Mouse (Mus musculus): ENCODE measurements at regions not wholly inside any gene's neighbourhood (a gene's known extent, or its start where the extent isn't known, plus 50 kb on each side); places are given as distances from the start of the nearest gene placed in this dataset.

DNA sequence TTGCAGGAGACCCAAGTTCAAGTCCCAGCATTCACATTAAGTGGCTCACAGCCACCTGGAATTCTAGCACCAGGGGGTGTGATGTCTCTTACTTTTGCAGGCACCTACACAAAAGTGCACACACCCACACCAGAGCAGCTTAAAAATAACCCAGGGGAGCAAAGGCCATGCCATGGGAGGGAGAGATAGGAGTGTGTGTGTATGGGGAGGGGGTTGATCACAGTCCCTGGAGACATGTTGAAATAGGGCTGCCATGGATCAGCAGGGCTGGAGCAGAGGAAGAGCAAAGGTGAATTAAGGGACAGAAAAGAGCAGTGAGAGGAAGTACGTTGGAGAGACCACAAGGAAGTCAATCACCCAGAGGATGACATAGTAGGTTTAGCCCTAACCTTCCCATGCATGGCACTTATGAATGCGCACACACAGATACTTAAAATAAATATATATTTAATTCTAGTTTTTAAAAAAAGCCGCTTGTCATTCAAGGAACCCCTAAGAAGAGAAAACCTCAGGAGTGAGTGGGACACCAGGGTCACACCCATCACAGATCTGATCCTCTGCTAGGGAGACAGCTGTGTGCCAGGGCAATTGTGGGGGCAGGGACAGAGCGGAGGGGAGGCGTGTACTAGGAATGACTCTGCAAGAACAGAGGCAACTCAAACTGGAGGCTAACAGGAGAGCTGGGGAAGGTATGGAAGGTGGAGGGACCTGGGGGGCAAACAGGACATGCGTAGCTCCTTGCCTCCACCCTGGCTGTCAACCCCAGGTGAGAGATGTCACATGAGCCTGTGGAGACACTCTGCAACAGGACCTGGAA is 189.5 kb upstream of the Rybp start:
- DNase-seq (ENCODE audit: low spot score): no peak

DNA sequence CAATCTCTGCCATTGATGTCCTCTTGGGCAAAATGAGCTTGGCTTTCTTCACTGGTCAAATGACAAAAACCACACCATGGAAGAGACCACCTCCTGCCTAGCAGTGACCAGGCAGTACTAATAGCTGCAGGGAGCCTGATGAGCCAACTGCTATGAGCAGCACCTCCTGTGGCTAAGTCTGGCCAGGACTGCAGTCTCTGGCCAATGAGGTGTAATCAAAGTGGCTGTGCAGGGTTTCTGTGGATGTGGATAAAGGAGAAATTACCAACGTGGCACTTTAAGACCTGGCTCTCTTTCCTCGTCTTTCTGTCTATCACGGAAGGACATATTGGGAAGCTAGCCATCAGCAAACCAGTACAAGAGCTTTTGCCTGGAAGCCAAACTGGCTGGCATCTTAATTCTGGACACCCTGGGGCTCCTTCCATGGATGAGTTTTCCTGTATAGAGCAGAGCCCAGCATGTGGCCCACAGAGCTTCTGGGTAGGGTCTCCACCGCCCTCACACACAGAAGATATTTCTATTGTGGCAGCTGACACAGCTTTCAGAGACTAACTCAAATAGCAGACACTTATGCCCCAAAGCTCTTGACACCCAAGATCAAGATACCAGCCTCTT is 188.2 kb upstream of the Rybp start:
- DNase-seq (ENCODE audit: low spot score): no peak

DNA sequence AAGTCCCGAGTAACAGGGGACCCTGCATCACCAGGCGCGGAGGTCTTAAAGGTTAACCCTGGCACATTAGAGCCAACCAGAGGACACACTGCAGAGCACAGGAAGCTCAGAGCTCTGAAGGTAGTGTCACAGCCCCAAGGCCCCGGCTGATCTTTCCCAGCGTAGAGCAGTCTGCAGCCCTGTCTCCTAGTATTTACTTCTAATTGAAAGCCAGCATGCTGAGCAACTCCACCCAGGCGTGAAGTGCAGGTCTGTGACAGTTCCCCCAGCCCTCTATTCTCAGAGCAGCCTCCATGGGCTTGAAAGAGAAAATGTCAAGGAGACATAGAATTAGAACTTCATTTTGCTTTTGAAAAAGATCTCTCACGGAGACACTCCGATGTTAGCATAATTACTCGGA is 187.0 kb upstream of the Rybp start:
- DNase-seq (ENCODE audit: low spot score): no peak

DNA sequence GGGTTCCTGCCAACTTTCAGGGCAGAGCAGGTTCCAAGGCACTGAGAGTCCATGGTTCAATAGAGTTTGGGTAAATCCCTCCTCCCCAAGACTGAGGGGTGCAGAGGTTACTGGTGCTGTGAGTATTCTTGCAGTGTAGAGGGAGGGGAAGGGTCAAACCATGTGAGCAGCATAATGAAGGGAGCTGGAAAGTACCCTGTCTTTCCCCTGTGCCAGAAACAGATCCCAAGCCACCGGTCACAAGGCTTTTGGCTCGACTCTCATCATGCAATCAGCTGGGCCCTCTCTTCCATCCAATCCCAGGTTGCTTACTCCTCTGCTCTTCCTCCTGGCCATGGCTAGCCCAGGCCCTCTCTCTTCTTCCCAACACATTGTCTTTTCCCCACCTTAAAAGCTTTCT is 182.8 kb upstream of the Rybp start:
- DNase-seq (ENCODE audit: low spot score): no peak

DNA sequence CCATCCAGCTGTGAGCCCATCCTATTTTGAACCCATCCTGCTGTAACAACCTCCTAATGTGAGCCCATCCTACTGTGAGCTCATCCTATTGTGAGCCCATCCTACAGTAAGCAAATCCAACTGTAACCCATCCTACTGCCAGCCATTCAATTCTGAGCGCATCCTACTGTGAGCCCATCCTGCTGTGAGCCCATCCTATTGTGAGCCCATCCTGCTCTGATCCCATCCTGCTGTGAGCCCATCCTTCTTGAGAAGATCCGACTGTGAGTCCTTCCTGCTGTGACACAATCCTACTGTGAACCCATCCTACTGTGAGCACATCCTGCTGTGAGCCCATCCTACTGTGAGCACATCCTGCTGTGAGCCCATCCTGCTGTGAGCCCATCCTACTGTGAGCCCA is 175.5 kb upstream of the Rybp start:
- no peak for DNase-seq (ENCODE audit: low spot score)

DNA sequence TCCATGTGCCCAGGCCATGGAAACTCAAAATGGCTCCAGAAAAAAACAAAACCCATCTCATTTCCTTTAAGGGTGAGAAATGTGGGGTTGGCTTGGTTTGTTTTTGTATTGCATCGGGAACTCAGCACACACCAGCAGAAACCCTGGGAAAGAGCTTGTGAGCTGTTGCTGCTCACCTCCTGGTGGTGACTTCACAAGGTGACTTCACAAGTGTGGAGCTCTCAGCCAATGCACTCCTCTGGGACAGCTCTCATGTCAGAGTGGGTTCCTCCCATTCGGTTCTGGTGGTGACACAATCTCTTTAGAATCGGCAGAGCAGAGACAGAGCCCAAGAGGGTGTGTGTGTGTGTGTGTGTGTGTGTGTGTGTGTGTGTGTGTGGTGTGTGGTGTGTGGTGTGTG is 166.1 kb upstream of the Rybp start:
- no peak for DNase-seq (ENCODE audit: low spot score)

DNA sequence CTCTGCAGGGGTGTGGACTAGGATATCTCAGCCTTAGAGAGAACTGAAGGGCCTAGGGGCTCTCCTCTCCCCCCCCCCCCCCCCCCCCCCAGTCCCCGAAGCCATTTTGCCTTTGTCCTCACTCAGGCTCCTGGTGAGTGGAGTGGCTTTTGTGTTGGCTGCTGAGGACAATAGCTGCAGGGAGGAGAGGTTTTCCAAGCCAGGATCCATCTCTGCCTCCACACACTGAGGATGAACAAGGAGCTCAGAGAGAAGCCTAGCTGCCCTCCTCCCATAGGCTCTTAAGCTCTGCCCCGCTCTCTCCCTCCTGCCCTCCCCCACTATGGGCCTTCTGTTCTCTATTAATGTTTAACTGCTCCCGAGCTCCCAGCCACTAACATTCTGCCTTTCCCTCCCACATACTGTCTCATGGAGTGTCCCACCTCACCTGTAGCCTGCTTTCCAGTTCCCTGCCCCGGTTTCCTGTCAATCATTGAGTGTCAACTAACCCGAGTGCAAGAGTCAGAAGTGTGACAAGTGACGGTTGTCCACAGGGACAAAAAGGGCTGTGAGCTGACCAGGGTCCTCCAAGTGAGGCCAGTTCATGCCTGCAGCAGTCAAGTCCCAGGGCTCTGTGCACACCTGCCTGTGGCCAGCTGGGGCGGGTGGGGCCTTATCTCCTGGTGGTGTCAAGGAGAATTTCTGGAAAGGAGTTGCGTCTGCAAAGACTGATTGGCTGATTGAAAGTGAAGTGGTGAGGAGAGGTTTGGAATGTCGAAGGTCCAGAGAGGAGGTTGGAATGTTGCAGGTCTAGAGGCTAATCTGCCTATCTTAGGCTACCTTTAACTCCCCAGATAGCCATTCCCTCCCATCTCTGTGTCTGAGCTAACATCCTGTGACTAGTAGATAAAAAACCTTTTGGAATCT is 165.1 kb upstream of the Rybp start:
- DNase-seq (ENCODE audit: low spot score): no peak

DNA sequence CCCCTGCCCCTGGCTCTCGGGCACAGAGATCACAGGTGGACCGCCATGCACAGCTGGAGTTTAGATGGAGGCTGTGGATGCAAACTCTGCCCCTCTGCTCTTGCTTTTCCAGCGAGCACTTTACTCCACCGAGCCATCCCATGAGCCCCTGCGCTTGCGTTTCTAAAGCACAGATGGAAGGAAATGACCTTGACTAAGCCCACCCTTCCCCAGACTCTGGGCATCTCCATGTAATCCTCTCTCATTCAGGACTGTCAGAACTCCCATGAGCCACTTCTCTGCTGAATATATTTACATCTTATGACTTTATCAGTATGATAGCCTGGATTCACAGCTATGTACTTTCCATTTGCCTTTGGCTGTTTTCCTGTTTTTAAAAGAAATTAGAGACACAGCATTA is 162.8 kb upstream of the Rybp start:
- DNase-seq (ENCODE audit: low spot score): no peak

DNA sequence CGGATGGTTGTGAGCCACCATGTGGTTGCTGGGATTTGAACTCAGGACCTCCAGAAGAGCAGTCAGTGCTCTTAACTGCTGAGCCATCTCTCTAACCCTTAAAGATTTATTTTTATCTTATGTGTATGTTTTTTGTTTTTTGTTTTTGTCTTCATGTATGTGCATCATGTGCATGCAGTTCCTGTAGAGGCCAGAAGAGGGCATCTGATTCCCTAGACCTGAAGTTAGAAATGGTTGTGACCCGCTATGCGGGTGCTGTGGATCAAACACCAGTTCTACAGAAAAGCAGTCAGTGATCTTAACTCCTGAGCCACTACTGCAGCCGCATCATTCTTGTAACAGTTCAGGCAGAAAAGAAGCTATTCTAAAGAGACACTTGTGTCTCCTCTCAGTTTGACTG is 161.8 kb upstream of the Rybp start:
- no peak for DNase-seq (ENCODE audit: low spot score)

DNA sequence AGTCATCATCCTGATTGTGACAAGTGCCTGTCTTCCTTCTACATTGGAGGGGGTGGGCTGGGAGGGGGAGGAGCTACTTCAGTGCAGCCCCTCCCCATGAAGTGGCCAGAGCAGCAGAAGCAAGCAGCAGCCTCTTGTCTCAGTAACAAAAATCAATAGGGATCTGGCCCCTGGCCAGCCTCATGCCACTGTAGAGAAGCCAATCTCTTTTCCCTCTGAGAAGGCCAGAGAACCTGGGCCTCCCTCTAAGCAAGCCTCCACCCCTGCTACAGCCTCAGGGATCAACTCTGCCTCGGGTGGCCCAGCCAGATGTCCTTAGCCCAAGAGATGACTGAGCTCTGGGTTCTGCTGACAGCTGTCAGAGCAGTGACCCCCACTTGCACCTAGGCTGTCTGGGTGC is 159.9 kb upstream of the Rybp start:
- DNase-seq (ENCODE audit: low spot score): no peak

DNA sequence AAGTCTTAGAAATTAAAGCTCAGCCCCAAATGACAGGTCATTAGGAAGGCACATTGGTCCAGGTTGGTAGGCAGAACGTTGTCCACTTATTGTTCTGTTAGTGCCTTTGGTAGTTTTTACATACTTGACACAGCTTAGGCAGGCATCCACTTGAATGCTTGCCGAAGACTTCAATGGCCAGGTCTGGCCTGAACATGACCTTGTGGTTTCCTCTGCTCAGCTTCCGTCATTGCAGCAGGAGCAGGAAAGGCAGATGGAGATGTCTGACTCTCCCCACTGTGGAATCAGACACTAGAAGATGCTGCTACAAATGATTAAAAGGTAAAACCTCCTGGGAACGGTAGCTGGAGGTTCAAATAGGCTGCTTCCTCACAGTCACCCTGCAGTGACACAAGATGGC is 159.5 kb upstream of the Rybp start:
- no peak for DNase-seq (ENCODE audit: low spot score)

DNA sequence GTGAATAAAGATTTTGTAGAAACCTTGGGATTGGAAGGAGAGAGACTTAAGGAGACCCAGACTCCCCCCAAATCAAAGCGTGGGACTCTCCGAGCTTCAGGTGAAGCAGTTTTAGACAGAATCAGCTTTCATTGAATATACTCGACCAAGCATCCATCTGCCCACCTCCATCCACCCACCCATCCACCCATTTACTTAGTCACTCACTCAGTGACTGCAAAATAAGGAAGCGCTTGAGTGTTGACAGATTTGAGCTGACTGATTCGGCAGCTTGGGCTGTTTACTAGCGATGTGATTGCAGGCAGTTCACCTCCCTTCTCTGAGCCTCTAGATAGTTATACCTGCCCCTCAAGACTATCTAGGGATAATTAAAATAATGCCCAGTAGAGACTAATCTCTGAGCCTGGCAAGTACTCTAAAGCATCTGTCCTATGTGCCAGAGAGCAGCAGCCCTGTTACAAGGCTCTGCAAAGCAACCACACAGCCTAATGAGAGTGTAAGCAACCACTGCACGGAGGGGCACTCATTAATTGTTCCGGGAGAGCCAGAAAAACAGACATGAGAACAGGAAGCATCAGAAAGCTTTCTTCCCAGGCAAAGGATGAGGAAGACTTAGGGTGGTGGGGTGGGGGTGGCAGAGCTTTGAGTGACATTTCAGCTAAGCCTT is 151.9 kb upstream of the Rybp start:
- no peak for DNase-seq (ENCODE audit: low spot score)

DNA sequence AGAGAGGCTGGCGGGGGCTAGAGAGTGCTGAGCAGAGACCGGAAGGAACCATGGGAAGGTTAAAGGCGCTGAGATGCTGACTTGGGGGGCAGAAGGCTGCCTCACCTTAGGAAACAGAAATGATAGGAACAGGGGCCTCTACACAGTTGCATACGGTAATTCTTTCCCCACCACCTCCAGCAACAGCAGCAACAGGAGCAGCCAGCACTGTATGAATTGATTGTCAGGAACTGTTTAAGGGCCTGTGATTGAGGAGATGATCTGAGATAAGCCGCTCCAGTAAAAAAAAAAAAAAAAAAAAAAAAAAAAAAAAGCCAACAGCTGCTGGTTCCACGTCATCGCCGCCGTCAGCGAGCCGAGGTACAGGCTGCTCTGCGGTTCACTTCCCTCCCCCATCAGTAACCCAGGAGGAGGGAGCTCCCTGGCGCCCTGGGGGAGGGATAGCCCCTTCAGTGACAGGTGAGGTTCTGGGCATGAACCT is 151.3 kb upstream of the Rybp start:
- no peak for DNase-seq (ENCODE audit: low spot score)

DNA sequence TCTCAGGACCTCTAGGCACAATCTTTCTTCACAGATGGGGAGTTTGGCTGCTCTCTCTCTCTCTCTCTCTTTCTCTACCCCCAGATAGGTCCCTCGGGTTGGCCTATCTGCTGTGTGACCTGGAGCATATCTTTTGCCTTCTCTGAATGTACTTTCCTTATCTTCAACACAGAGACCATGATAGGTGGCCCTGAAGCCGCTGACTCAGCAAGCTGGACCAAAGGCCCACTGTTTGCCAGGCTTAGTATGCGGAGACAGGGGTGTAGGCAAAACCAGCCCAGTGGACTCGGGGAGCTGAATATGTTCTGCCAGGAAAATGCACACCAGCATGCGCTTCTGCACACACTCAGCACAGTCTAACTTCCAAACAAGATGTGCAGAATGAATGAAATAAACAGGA is 150.7 kb upstream of the Rybp start:
- DNase-seq (ENCODE audit: low spot score): no peak

DNA sequence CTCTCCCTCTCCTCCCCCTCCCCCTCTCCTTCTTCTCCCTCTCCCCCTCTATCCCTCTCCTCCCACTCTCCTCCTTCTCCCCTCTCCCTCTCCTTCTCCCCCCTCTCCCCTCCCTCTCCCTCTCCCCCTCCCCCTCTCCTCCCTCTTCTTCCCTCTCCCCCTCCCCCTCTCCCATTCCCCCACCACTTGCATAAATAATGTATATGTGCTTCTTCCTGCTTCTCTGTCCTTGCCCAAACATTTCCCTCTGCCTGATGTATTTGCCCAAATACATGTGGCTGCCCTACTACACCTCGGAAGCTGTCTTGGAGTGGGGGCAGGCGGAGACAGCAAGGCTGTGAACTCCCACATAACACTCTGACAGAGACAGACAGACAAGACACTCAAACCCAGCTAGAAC is 149.2 kb upstream of the Rybp start:
- DNase-seq (ENCODE audit: low spot score): no peak

DNA sequence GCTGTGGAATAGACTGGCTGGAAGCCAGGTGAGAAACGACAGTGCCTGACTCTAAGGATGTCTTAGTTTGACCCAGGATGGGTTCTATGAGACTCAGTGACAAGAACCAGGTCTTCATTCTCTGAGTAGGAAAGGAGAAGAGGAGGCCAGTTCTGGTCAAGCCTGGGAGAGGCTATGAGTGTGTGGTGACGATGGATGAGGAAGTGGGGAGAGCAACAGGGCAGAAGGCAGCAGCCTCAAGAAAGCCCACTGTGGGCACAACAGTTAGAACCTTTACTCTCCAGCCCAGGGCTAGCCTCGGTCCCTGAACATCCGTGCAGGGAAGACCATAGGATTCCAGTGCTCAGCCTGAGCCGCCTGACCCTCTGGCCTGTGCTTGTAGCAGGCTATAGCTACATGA is 147.9 kb upstream of the Rybp start:
- no peak for DNase-seq (ENCODE audit: low spot score)

DNA sequence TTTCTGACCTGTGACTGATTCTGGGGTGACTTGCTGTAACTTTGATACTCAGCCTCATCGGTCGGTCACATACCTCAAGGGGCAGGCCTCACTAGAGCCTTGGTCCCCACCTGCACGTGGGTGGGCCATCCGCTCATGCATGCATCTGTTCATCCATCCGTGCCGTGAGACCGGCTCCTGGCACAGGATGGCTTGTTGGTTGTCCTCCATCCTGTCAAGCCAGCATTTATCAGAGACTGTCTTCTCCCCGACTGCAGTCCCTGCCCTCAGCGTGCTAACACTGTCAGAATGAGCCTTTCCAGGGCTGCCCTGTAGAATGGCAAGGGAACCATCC is 146.2 kb upstream of the Rybp start:
- DNase-seq (ENCODE audit: low spot score): no peak

DNA sequence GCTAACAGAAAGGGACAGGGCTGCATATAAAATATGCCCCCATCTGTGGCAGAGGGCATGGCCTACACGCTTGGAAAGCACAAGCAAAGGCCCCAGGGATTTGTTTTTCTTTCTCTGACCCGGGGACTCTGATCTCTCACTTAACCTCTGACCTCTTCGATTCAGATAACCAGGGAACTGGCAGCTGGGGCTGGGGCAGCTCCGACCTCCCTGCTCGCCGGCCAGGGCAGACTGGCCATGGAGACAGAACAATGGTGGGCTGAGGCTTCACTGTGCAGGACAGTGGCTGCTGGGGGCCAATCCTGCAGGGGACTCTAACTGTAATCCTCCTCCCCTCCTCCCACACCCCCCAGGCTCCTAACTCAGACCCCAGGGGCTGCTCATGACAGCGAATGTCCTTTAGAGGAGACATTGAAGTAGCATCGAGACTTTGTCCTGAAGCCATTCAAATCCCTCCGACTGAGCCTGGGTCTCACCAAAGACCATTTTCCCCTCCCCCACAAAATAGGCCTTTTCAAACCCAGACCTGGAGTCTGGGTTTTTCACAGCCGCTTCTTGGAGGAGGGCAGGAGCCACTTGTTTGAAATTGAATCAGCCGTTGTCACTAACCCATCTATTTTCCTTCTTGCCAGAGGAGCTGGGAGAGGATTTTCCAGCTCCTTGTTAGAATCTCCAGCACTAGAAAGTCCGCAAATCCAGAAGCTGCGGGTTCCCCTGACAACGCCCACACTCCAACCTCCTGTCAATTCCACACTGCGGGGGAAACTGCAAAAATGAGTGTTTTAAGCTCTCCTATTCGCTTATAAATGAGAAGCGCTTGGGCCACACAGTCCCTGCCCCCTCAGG is 145.6 kb upstream of the Rybp start:
- no peak for DNase-seq (ENCODE audit: low spot score)

DNA sequence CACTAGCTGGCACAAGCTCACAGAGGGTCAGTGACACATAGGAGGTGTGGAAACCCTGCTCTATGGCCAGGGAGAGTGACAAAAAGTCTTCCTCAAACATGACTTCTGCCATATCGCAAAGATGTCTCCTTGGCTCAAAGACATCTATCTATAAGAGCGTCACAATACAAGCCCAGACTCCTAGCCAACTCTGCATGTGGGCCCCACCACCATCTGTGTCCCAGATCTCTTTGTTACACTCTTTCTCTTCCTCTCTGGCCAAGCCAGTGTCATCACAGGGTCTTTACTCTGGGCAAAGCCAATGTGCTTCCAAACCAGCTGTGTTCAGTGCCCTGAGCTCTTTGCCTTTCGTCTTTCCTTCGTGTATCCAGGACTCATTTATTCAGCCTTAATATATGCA is 143.0 kb upstream of the Rybp start:
- DNase-seq (ENCODE audit: low spot score): no peak

DNA sequence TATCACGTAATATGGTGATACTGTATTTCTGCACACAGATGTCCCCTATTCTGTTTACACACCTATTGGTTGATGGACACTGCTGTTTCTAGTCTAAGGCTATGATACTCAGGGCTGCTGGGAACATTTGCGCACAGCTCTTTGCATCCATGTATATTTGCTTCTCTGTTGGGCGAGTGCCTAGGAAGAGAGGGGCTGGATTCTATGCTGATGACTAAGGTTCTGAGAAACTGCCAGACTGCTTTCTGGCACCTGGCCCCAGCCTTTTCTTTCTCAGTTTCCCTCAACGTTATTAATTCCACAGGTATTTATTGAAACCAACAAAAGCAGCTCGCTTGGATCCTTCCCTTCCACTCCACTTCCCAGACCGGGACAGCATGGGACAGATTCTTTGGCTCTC is 142.2 kb upstream of the Rybp start:
- DNase-seq (ENCODE audit: low spot score): no peak

DNA sequence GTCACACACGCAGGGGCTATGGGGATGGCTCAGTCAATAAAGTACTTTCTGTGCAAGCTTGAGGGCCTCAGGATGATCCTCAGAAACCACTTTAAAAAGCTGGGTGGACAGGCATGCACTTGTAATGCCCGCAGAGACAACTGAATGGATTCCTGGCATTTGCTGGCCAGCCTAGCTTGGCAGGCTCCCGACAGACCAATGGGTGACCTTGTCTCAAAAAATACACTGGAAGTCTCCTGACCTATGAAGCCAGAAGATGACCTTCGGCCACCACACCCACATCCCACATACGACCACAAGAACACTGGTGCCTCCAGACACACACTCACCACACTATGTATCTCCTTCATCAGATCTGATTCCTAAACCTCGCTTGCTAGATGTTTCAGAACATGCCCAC is 141.5 kb upstream of the Rybp start:
- no peak for DNase-seq (ENCODE audit: low spot score)

DNA sequence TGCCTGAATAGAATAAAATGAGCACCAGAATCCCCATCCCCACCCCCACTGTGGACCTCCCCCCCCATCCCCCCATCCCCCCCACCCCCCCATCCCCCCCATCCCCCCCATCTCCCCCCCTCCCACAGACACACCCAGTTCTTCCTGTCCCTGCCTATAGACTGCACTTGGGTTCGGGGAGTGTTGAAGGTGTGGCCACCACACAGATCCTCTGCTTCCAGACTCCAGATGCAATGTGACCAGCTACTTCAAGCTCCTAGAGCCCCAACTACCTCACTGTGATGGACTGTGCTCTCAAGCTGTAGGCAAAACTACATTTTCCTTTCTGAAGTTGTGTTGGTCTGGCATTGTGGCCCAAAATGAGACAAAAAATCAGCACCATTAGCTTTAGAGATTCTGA is 138.3 kb upstream of the Rybp start:
- DNase-seq (ENCODE audit: low spot score): no peak

Data from ovary, postnatal 14 days (tissue).